Mouse (Mus musculus): ENCODE data around the gene Slc38a4. TPM values are rescaled to one million over a fixed set of nuclear protein-coding genes. Genes with fewer than 3 reads are reported as not detected.

The Slc38a4 gene
- polyA plus RNA-seq, 1 experiment from 2014 or later: 8.5 TPM

DNA sequence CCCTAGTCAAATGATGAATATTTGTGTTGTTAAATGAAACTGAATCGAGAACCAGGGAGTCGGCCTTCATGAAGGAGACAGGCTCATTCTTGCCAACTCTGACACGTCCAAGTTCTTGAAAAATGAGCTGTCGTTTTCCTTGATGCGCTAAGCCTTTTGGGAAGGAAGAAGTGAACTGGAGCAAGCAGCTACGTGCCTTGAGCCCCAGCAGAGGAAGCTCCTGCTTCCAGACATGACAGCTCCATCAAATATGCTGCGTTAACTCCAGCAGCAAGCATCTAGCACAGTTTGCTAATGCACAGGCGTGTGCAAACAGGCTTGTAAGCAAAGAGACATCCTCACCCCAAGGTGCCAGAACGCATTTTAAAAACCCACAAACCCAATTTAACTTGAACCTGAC is 80.6 kb downstream of the Slc38a4 start:
- ATAC-seq (ENCODE audit: low read depth): no peak
- WGBS: 81% methylated on average over 9 of the region's 9 CpGs
- no peak overlapping the region for H3K4me2 ChIP-seq
- H3K4me3 ChIP-seq: no peak overlapping the region
- no peaks in the 10 kb centered on the region for H3K27me3 ChIP-seq
- H3K9me3 ChIP-seq: no peaks in the 10 kb centered on the region
- H3K36me3 ChIP-seq: no peaks in the 10 kb centered on the region
- H3K9ac ChIP-seq: no peak overlapping the region
- no peaks in the 10 kb centered on the region for H3K4me1 ChIP-seq (replicated peaks)
- no peak overlapping the region for H3K27ac ChIP-seq (replicated peaks)

- H3K27me3 ChIP-seq: no peaks in the 10 kb centered on the region
- H3K4me2 ChIP-seq: no peak overlapping the region
- no peak overlapping the region for H3K9ac ChIP-seq
- no peak overlapping the region for H3K27ac ChIP-seq (replicated peaks)
- no peaks in the 10 kb centered on the region for H3K4me1 ChIP-seq (replicated peaks)
- no peaks in the 10 kb centered on the region for H3K9me3 ChIP-seq
- WGBS: 73% methylated on average over 5 of the region's 5 CpGs
- no peak overlapping the region for H3K4me3 ChIP-seq
- H3K36me3 ChIP-seq: no peaks in the 10 kb centered on the region
- ATAC-seq (ENCODE audit: low read depth): no peak
These were observed 81.6 kb downstream of the Slc38a4 start for GRCm38 (mm10) chr15:96974131-96974530.

DNA sequence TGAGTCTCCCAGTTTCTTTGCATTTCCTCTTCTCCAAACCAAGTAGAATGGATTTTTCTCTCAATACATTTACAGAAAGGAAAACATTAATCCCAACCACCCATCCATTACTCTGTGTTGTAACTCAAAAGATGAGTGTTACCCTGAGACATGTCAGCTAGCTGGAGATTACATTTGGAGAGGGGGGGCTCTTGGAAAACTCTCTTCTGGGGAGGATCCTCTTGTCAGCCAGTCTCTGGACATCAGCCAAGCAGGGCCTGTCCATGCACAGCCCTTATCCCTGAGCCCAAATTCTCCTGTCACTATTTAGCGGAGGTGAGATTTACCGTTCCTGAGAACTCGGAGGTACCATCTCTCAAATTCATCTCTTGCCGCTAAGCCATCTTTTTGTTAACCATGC is 82.4 kb downstream of the Slc38a4 start:
- 94% methylated on average over 4 of the region's 4 CpGs for WGBS
- Histone ChIP-seq H3K9me3 (no peaks in the 10 kb centered on the region), H3K27ac (replicated peaks) (no peak overlapping the region), H3K4me3 (no peak overlapping the region), H3K4me1 (replicated peaks) (no peaks in the 10 kb centered on the region), H3K36me3 (no peaks in the 10 kb centered on the region), H3K27me3 (no peaks in the 10 kb centered on the region), H3K9ac (no peak overlapping the region), H3K4me2 (no peak overlapping the region)
- no peak for ATAC-seq (ENCODE audit: low read depth)

DNA sequence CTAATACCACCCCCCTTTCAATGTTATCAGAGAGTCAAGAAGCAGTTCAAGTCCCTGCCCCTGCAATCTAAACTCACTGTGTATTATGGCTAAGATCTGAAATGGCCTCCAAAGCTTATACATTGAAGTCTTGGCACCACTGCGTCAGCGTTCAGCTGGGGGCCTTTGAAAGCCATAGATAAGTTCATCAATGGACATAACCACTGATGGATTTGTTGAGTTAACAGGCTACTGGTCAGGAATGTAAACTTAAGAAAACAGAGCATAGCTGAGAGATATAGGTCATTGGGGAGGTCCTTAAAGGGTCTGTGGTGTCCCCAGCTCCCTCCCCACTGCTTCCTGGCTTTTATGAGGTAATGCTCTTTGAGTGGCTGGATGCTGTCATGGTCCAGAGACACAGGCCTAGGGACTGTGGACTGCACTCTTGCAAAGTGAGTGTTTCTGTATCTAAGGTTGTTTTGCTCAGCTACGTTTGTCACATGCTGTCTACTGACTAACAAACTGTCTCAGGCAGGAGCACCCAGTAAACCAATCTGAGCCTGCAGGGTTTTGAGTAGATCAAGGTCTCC is 83.0 kb downstream of the Slc38a4 start:
- Histone ChIP-seq H3K27ac (replicated peaks) (no peak overlapping the region), H3K9me3 (no peaks in the 10 kb centered on the region), H3K4me3 (no peak overlapping the region), H3K4me2 (no peak overlapping the region), H3K4me1 (replicated peaks) (no peaks in the 10 kb centered on the region), H3K27me3 (no peaks in the 10 kb centered on the region), H3K9ac (no peak overlapping the region), H3K36me3 (no peaks in the 10 kb centered on the region)
- ATAC-seq (ENCODE audit: low read depth): no peak
- 88% methylated on average over 3 of the region's 3 CpGs for WGBS

- Histone ChIP-seq H3K4me3 (no peak overlapping the region), H3K4me2 (no peak overlapping the region), H3K4me1 (replicated peaks) (no peaks in the 10 kb centered on the region), H3K36me3 (no peaks in the 10 kb centered on the region), H3K27ac (replicated peaks) (no peak overlapping the region), H3K9me3 (no peaks in the 10 kb centered on the region), H3K27me3 (no peaks in the 10 kb centered on the region), H3K9ac (no peak overlapping the region)
- 92% methylated on average over 9 of the region's 9 CpGs for WGBS
- ATAC-seq (ENCODE audit: low read depth): no peak
These were observed 83.8 kb downstream of the Slc38a4 start for GRCm38 (mm10) chr15:96971906-96972305.

- Histone ChIP-seq H3K27ac (replicated peaks) (no peak overlapping the region), H3K4me3 (no peak overlapping the region), H3K4me2 (no peak overlapping the region), H3K36me3 (no peaks in the 10 kb centered on the region), H3K4me1 (replicated peaks) (no peaks in the 10 kb centered on the region), H3K9ac (no peak overlapping the region), H3K27me3 (no peaks in the 10 kb centered on the region), H3K9me3 (no peaks in the 10 kb centered on the region)
- no peak for ATAC-seq (ENCODE audit: low read depth)
- WGBS: 75% methylated on average over 4 of the region's 4 CpGs
These were observed 86.0 kb downstream of the Slc38a4 start for GRCm38 (mm10) chr15:96969792-96970191.

DNA sequence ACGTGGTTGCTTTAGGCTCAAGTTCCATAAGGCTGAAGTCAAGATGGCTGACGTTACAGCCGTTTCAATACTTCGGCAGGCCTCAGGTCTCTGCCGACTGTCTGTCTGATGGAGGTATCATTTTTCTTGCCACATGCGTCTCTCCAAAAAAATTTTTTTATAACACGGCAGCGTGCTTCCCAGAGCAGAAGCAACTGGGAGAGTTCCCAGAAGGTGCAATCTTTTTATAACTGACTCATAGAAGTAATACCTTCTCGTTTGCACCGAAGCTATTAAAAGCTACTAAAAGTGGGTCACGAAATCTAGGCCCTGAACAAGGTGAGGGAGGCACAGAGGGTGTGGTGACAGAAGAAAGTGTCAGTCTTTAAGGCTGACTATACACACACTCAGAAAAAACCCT is 87.0 kb downstream of the Slc38a4 start:
- ATAC-seq (ENCODE audit: low read depth): no peak
- Histone ChIP-seq H3K36me3 (no peaks in the 10 kb centered on the region), H3K4me3 (no peak overlapping the region), H3K4me2 (no peak overlapping the region), H3K27ac (replicated peaks) (no peak overlapping the region), H3K4me1 (replicated peaks) (no peaks in the 10 kb centered on the region), H3K9ac (no peak overlapping the region), H3K9me3 (no peaks in the 10 kb centered on the region), H3K27me3 (no peaks in the 10 kb centered on the region)
- 89% methylated on average over 11 of the region's 11 CpGs for WGBS

DNA sequence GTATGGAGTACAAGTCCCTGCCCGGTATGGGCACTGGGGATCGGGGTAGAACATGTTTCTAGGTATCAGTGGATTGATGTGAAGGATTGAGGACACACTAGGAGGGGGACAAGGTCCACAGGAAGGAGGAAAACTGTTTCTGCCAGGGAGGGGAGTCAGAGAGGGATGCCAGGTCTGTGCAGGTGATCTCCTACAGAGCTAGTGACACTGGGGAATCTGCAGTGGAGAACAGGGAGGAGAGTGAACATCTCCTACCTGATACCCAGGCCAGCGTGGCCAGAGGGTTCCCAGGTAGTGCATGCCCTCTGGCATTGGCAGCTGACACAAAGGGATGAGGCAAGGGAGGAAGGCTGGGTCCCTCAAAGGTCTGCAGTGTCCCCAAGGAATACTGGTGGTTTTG is 89.4 kb downstream of the Slc38a4 start:
- no peak overlapping the region for H3K9ac ChIP-seq
- no peak for ATAC-seq (ENCODE audit: low read depth)
- no peaks in the 10 kb centered on the region for H3K9me3 ChIP-seq
- H3K4me3 ChIP-seq: no peak overlapping the region
- H3K4me2 ChIP-seq: no peak overlapping the region
- no peaks in the 10 kb centered on the region for H3K27me3 ChIP-seq
- H3K4me1 ChIP-seq (replicated peaks): no peaks in the 10 kb centered on the region
- H3K27ac ChIP-seq (replicated peaks): no peak overlapping the region
- no peaks in the 10 kb centered on the region for H3K36me3 ChIP-seq
- WGBS: 85% methylated on average over 3 of the region's 3 CpGs

- no peaks in the 10 kb centered on the region for H3K4me1 ChIP-seq (replicated peaks)
- no peak overlapping the region for H3K27ac ChIP-seq (replicated peaks)
- no peaks in the 10 kb centered on the region for H3K36me3 ChIP-seq
- H3K9ac ChIP-seq: no peak overlapping the region
- no peak overlapping the region for H3K4me3 ChIP-seq
- no peak for ATAC-seq (ENCODE audit: low read depth)
- no peaks in the 10 kb centered on the region for H3K27me3 ChIP-seq
- WGBS: 77% methylated on average over 10 of the region's 10 CpGs
- H3K4me2 ChIP-seq: no peak overlapping the region
- H3K9me3 ChIP-seq: no peaks in the 10 kb centered on the region
These were observed 92.0 kb downstream of the Slc38a4 start for GRCm38 (mm10) chr15:96963735-96964134.

DNA sequence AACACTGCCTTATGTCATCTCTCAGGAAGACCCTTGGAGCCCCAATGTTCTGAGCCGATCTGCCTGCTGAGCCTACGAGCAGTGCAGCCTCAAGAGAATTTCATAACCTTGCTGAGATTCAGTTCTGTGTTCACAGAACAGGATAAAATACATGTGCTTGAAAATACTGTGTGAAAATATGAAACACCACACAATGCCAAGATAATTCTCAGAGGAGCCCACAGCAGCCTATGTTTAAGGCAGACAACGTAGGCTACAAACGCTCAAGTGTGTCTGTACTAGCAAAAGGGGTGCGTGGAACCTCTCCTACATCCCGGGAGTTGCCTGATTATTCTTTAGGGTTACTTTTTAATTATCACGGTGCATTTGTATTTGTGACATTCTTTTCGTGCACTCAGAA is 92.4 kb downstream of the Slc38a4 start:
- no peak for ATAC-seq (ENCODE audit: low read depth)
- no peaks in the 10 kb centered on the region for H3K9me3 ChIP-seq
- no peak overlapping the region for H3K9ac ChIP-seq
- 83% methylated on average over 8 of the region's 8 CpGs for WGBS
- H3K4me1 ChIP-seq (replicated peaks): no peaks in the 10 kb centered on the region
- H3K4me2 ChIP-seq: no peak overlapping the region
- no peaks in the 10 kb centered on the region for H3K27me3 ChIP-seq
- H3K36me3 ChIP-seq: no peaks in the 10 kb centered on the region
- no peak overlapping the region for H3K27ac ChIP-seq (replicated peaks)
- H3K4me3 ChIP-seq: no peak overlapping the region

- whole genome bisulfite sequencing: 93% methylated on average over 11 of the region's 11 CpGs
- ATAC-seq (ENCODE audit: low read depth): no peak
- no peak overlapping the region for H3K9ac ChIP-seq
- H3K27me3 ChIP-seq: no peaks in the 10 kb centered on the region
- H3K4me3 ChIP-seq: no peak overlapping the region
- H3K27ac ChIP-seq (replicated peaks): no peak overlapping the region
- no peak overlapping the region for H3K4me2 ChIP-seq
- H3K9me3 ChIP-seq: no peaks in the 10 kb centered on the region
- no peaks in the 10 kb centered on the region for H3K4me1 ChIP-seq (replicated peaks)
- no peaks in the 10 kb centered on the region for H3K36me3 ChIP-seq
These were observed 95.4 kb downstream of the Slc38a4 start for GRCm38 (mm10) chr15:96960343-96960742.

DNA sequence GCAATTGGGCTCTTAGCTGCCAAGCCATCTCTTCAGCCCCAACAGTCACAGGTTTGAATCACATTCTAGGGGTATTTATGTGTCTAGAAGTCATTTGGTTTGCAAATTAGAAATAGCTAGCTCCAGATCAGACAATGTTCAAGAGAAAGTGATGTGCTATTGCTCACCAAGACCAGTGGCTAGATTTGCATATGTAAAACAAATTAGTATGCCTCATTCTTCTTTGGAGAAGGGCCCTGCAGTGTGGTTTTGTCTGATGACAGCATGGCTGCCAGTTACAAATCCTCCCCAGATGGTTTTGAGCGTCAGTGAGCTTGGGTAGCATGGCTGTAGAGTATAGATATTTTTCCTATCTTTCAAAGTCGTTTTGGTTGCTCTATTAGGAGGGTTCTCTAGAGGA is 96.5 kb downstream of the Slc38a4 start:
- WGBS: 43% methylated on average over 2 of the region's 2 CpGs
- Histone ChIP-seq H3K4me2 (no peak overlapping the region), H3K27me3 (no peaks in the 10 kb centered on the region), H3K9ac (no peak overlapping the region), H3K27ac (replicated peaks) (no peak overlapping the region), H3K9me3 (no peaks in the 10 kb centered on the region), H3K4me3 (no peak overlapping the region), H3K36me3 (no peaks in the 10 kb centered on the region), H3K4me1 (replicated peaks) (no peaks in the 10 kb centered on the region)
- ATAC-seq (ENCODE audit: low read depth): no peak

DNA sequence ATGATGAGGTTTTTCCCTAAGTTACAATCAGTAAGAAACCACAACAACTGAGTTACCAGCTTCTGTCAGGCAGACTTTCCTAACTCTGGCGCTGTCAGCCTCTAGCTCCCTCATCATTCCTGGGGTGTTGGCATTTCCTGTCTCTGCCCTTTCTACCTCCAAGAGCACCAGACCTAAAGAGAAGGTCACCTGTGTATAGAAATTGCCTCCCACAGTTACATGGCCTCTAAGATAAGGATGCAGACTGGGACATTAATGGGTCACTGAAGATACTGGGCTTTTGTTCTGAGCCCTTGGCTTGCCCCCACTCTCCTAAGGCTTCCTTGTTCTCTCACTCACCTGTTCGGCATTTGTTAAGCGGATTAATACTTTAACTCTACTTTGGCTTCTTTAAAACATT is 99.1 kb downstream of the Slc38a4 start:
- Histone ChIP-seq H3K36me3 (no peaks in the 10 kb centered on the region), H3K4me1 (replicated peaks) (peaks cover 14% of the 10 kb centered on the region; the same call in 1 of the 2 replicates), H3K4me2 (no peak overlapping the region), H3K27me3 (no peaks in the 10 kb centered on the region), H3K27ac (replicated peaks) (no peak overlapping the region), H3K9ac (no peak overlapping the region), H3K4me3 (no peak overlapping the region), H3K9me3 (no peaks in the 10 kb centered on the region)
- 88% methylated on average over 3 of the region's 3 CpGs for WGBS
- ATAC-seq (ENCODE audit: low read depth): no peak

All from neural tube, embryonic 13.5 days (tissue).